Mouse (Mus musculus) spleen, adult 2 months (tissue): ENCODE data around the gene Dhx35.

Experiments used
- CTCF ChIP-seq: fragments of 200-500 bp; IDR thresholded peaks from 2 replicates; pipeline ENCODE4 v1.5.1; 2011; ENCODE audit warnings: mild to moderate bottlenecking, inconsistent platforms; ENCODE audit not compliant: insufficient read depth, insufficient read length, insufficient replicate concordance; ENCODE audit errors: extremely low read depth
- POLR2A ChIP-seq: fragments of 200-500 bp; IDR thresholded peaks from 2 replicates; pipeline ENCODE4 v1.6.1; 2011; ENCODE audit warnings: low read depth, low read length, inconsistent platforms

GRCm38 (mm10) chr2:158815686-158816085, 21.1 kb downstream of the Dhx35 start:
- TF ChIP-seq POLR2A = no peak
- no peak for TF ChIP-seq CTCF
